Mouse (Mus musculus) midbrain, postnatal 0 days (tissue): ENCODE data around the gene Zfp213. TPM values are rescaled to one million over a fixed set of nuclear protein-coding genes. Genes with fewer than 3 reads are reported as not detected.
"Not testable (repeated sequence)": the region's sequence is repeated elsewhere in the genome, so short reads cannot be mapped to it uniquely, and the experiment has no call there.

Source experiments
- ATAC-seq: fragments of 200-750 bp; cut with Nextera tagmentation; 2 replicates; pipeline ENCODE4 v1.8.0; 2017; ENCODE audit warnings: moderate number of reproducible peaks, mild to moderate bottlenecking, moderate TSS enrichment, moderate library complexity; ENCODE audit not compliant: low FRiP score
- DNase-seq: peaks from one replicate; pipeline ENCODE4 v3.0.0-alpha.2; 2015; ENCODE audit warnings: low spot score
- H3K27ac ChIP-seq: fragments of 300-500 bp; sonication (generic); 2 replicates; pipeline ENCODE4 v1.5.1; 2014; ENCODE audit warnings: low read depth, mild to moderate bottlenecking, low read length, mixed read lengths
- H3K27me3 ChIP-seq: fragments of 300-500 bp; sonication (generic); 2 replicates; pipeline ENCODE4 v1.6.1; 2014; ENCODE audit warnings: low read length, control low read depth, mixed read lengths; ENCODE audit not compliant: insufficient read depth
- H3K36me3 ChIP-seq: fragments of 300-500 bp; sonication (generic); 2 replicates; pipeline ENCODE4 v1.6.1; 2014; ENCODE audit warnings: low read length, control low read depth, mixed read lengths; ENCODE audit not compliant: insufficient read depth
- H3K4me1 ChIP-seq: fragments of 300-500 bp; sonication (generic); 2 replicates; pipeline ENCODE4 v1.6.1; 2014; ENCODE audit warnings: mild to moderate bottlenecking, control low read depth, antibody characterized with exemption, low read length, mixed read lengths; ENCODE audit not compliant: insufficient read depth
- H3K4me2 ChIP-seq: fragments of 300-500 bp; sonication (generic); 2 replicates; pipeline ENCODE4 v1.6.1; 2014; ENCODE audit warnings: low read depth, mild to moderate bottlenecking, low read length, mixed read lengths; ENCODE audit not compliant: poor library complexity, severe bottlenecking
- H3K4me3 ChIP-seq: fragments of 300-500 bp; sonication (generic); 2 replicates; pipeline ENCODE4 v1.5.1; 2014; ENCODE audit warnings: low read depth, mild to moderate bottlenecking, low read length, moderate library complexity
- H3K9ac ChIP-seq: fragments of 300-500 bp; sonication (generic); replicated peaks from 2 replicates; pipeline ENCODE4 v1.6.1; 2014; ENCODE audit warnings: mild to moderate bottlenecking, low read length, moderate library complexity, mixed read lengths; ENCODE audit not compliant: poor library complexity, severe bottlenecking
- H3K9me3 ChIP-seq: fragments of 300-500 bp; sonication (generic); 2 replicates; pipeline ENCODE4 v1.6.1; 2016; ENCODE audit warnings: low read length, control low read depth
- CTCF ChIP-seq: IDR thresholded peaks from 2 replicates; pipeline ENCODE4 v1.5.1; 2016; ENCODE audit warnings: antibody characterized with exemption, mild to moderate bottlenecking
- WGBS: fragments of 180-500 bp; shearing (Covaris S2); extraction: QIAGEN DNeasy Blood & Tissue Kit; methylation state at CpG from one replicate; pipeline ENCODE4 v1.1.7; 2014; 5-methylcytosine and 5-hydroxymethylcytosine counted together
- polyA plus RNA-seq: library from polyadenylated mRNA; unstranded; fragments of >200 nt; fragmentation: Nextera tagmentation; extraction: Ambion mirVana; gene quantifications from 2 replicates; pipeline ENCODE4 v1.2.1, GENCODE M21; 2015
- total RNA-seq: library from RNA; depleted of rRNA; stranded (reverse); fragments of >200 nt; gene quantifications from 2 replicates; pipeline ENCODE4 v1.2.3, GENCODE M21; 2014

The Zfp213 gene
- total and polyA plus RNA-seq, 2 experiments from 2014 or later, result 10.0 to 16.9 TPM

- no peak overlapping the region for H3K4me3 ChIP-seq
- H3K4me1 ChIP-seq, result no peaks in the 10 kb centered on the region
- 15% methylated on average over 8 of the region's 8 CpGs for WGBS
- TF ChIP-seq CTCF, result no peak
- H3K36me3 ChIP-seq, result no peaks in the 10 kb centered on the region
- no peak overlapping the region for H3K4me2 ChIP-seq
- H3K27me3 ChIP-seq, result no peaks in the 10 kb centered on the region
- H3K27ac ChIP-seq, result no peak overlapping the region
- H3K9me3 ChIP-seq, result no peaks in the 10 kb centered on the region
- ATAC-seq, result no peak
- no peak for DNase-seq
- H3K9ac ChIP-seq, result no peak overlapping the region
These were observed 39.0 kb upstream of the Zfp213 start for GRCm38 (mm10) chr17:23603077-23603476.

- Histone ChIP-seq H3K4me2 (no peak overlapping the region), H3K9me3 (no peaks in the 10 kb centered on the region), H3K36me3 (no peaks in the 10 kb centered on the region), H3K4me3 (no peak overlapping the region), H3K27ac (no peak overlapping the region), H3K9ac (no peak overlapping the region), H3K4me1 (no peaks in the 10 kb centered on the region), H3K27me3 (no peaks in the 10 kb centered on the region)
- WGBS, result 53% methylated on average over 10 of the region's 10 CpGs
- no peak for DNase-seq
- TF ChIP-seq CTCF, result no peak
- ATAC-seq, result no peak
These were observed 38.0 kb upstream of the Zfp213 start for GRCm38 (mm10) chr17:23601836-23602585.

GRCm38 (mm10) chr17:23600641-23601622 is 36.9 kb upstream of the Zfp213 start, which contains the start of gene Zscan10:
Gene Zscan10, plus strand, starts transcription at chr17:23600856.
- H3K36me3 ChIP-seq, result no peaks in the 10 kb centered on the region
- DNase-seq (no peak), ATAC-seq (no peak)
- peak within 1 kb of the TSS; percentile 60; the same call in 1 of the 2 replicates for H3K9ac ChIP-seq
- H3K27me3 ChIP-seq, result no peaks in the 10 kb centered on the region
- peak within 1 kb of the TSS; percentile 72 for H3K4me2 ChIP-seq
- no peak within 1 kb of the TSS for H3K27ac ChIP-seq
- WGBS, result 34% methylated on average over 15 of the region's 15 CpGs
- no peaks in the 10 kb centered on the region for H3K4me1 ChIP-seq
- TF ChIP-seq CTCF, result no peak
- no peaks in the 10 kb centered on the region for H3K9me3 ChIP-seq
- H3K4me3 ChIP-seq, result 0 out of 2 replicates have a peak within 1 kb of the TSS, but pooled peaks have one; percentile 40

GRCm38 (mm10) chr17:23599605-23600063 is 35.6 kb upstream of the Zfp213 start:
- TF ChIP-seq CTCF, result no peak
- WGBS, result 44% methylated on average over 7 of the region's 7 CpGs
- H3K27me3 ChIP-seq, result no peaks in the 10 kb centered on the region
- H3K27ac ChIP-seq, result 0 out of 2 replicates have a peak overlapping the region, but pooled peaks have one; percentile 39
- H3K4me3 ChIP-seq, result peak overlapping the region; percentile 40
- no peak for DNase-seq
- no peaks in the 10 kb centered on the region for H3K9me3 ChIP-seq
- no peaks in the 10 kb centered on the region for H3K36me3 ChIP-seq
- no peak for ATAC-seq
- H3K9ac ChIP-seq, result peak overlapping the region; percentile 60; the same call in 1 of the 2 replicates
- H3K4me1 ChIP-seq, result no peaks in the 10 kb centered on the region
- H3K4me2 ChIP-seq, result peak overlapping the region; percentile 72

- DNase-seq, result peak; percentile 92
- H3K9me3 ChIP-seq, result no peaks in the 10 kb centered on the region
- H3K4me1 ChIP-seq, result no peaks in the 10 kb centered on the region
- H3K27ac ChIP-seq, result peak within 1 kb of the TSS; percentile 59
- H3K27me3 ChIP-seq, result no peaks in the 10 kb centered on the region
- no peak for TF ChIP-seq CTCF
- H3K9ac ChIP-seq, result peak within 1 kb of the TSS; percentile 60
- peak within 1 kb of the TSS; percentile 72 for H3K4me2 ChIP-seq
- WGBS, result 11% methylated on average over 30 of the region's 31 CpGs
- peak; percentile 79 for ATAC-seq
- H3K4me3 ChIP-seq, result peak within 1 kb of the TSS; percentile 40
- H3K36me3 ChIP-seq, result no peaks in the 10 kb centered on the region
These were observed 34.8 kb upstream of the Zfp213 start, which contains the start of gene Zfp13 for GRCm38 (mm10) chr17:23598582-23599552. Gene Zfp13, minus strand, starts transcription at chr17:23599487.

- H3K9ac ChIP-seq, H3K4me1 ChIP-seq, H3K9me3 ChIP-seq, H3K27ac ChIP-seq, ATAC-seq, H3K36me3 ChIP-seq, H3K4me2 ChIP-seq, H3K4me3 ChIP-seq, H3K27me3 ChIP-seq, DNase-seq: not testable (repeated sequence)
- 70% methylated on average over 4 of the region's 4 CpGs for whole genome bisulfite sequencing
These were observed 31.1 kb upstream of the Zfp213 start for GRCm38 (mm10) chr17:23595139-23595538.
